Mouse (Mus musculus): ENCODE measurements around the gene Taf5. TPM values are rescaled to one million over a fixed set of nuclear protein-coding genes. Genes with fewer than 3 reads are reported as not detected.

The Taf5 gene
- total and polyA plus RNA-seq, 3 experiments, result 1.5 to 2.9 (median 2.7) TPM

GRCm38 (mm10) chr19:47024954-47025353 is 42.6 kb upstream of the Taf5 start:
- Histone ChIP-seq H3K4me3 (no peak overlapping the region), H3K9ac (ENCODE audit: low read depth, low read length) (no peak overlapping the region), H3K27me3 (ENCODE audit: control insufficient read depth, insufficient read depth, low read length) (no peaks in the 10 kb centered on the region), H3K36me3 (ENCODE audit: control insufficient read depth, insufficient read depth, low read length) (no peaks in the 10 kb centered on the region), H3K27ac (no peak overlapping the region), H3K79me2 (replicated peaks; ENCODE audit: control insufficient read depth, insufficient read depth, low read length) (no peaks in the 10 kb centered on the region), H3K4me1 (ENCODE audit: control insufficient read depth, insufficient read depth, low read length) (no peaks in the 10 kb centered on the region)
- intact Hi-C loops (cut with DNase I), result no loop called here
- WGBS, result 45% methylated on average over 10 of the region's 10 CpGs
- TF ChIP-seq EP300 (IDR thresholded peaks at IDR 0.05; ENCODE audit: insufficient read depth, low read depth, low read length) (no peak), CTCF (IDR thresholded peaks at IDR 0.05) (no peak)
- DNase-seq, result no peak

GRCm38 (mm10) chr19:47026513-47026912 is 41.0 kb upstream of the Taf5 start:
- no peak for TF ChIP-seq CTCF (IDR thresholded peaks at IDR 0.05)
- TF ChIP-seq EP300 (IDR thresholded peaks at IDR 0.05; ENCODE audit: insufficient read depth, low read depth, low read length), result no peak
- TF ChIP-seq POLR2A (IDR thresholded peaks at IDR 0.05; ENCODE audit: insufficient read depth, low read depth, low read length), result no peak
- no peaks in the 10 kb centered on the region for H3K36me3 ChIP-seq (ENCODE audit: control insufficient read depth, insufficient read depth, low read length)
- H3K27ac ChIP-seq, result no peak overlapping the region
- intact Hi-C loops (cut with DNase I), result no loop called here
- no peaks in the 10 kb centered on the region for H3K4me1 ChIP-seq (ENCODE audit: control insufficient read depth, insufficient read depth, low read length)
- no peaks in the 10 kb centered on the region for H3K79me2 ChIP-seq (replicated peaks; ENCODE audit: control insufficient read depth, insufficient read depth, low read length)
- no peak overlapping the region for H3K9ac ChIP-seq (ENCODE audit: low read depth, low read length)
- no peak overlapping the region for H3K4me3 ChIP-seq
- WGBS, result 80% methylated on average over 4 of the region's 4 CpGs
- no peaks in the 10 kb centered on the region for H3K27me3 ChIP-seq (ENCODE audit: control insufficient read depth, insufficient read depth, low read length)
- DNase-seq, result no peak

GRCm38 (mm10) chr19:47029796-47030195 is 37.8 kb upstream of the Taf5 start:
- H3K9ac ChIP-seq (ENCODE audit: low read depth, low read length), result no peak overlapping the region
- no peak overlapping the region for H3K27ac ChIP-seq
- no peaks in the 10 kb centered on the region for H3K27me3 ChIP-seq (ENCODE audit: control insufficient read depth, insufficient read depth, low read length)
- no peak for DNase-seq
- WGBS, result 84% methylated on average over 9 of the region's 9 CpGs
- TF ChIP-seq EP300 (IDR thresholded peaks at IDR 0.05; ENCODE audit: insufficient read depth, low read depth, low read length) (no peak), CTCF (IDR thresholded peaks at IDR 0.05) (no peak), POLR2A (IDR thresholded peaks at IDR 0.05; ENCODE audit: insufficient read depth, low read depth, low read length) (no peak)
- no peaks in the 10 kb centered on the region for H3K4me1 ChIP-seq (ENCODE audit: control insufficient read depth, insufficient read depth, low read length)
- no peaks in the 10 kb centered on the region for H3K79me2 ChIP-seq (replicated peaks; ENCODE audit: control insufficient read depth, insufficient read depth, low read length)
- H3K36me3 ChIP-seq (ENCODE audit: control insufficient read depth, insufficient read depth, low read length), result no peaks in the 10 kb centered on the region
- intact Hi-C loops (cut with DNase I), result no loop called here
- H3K4me3 ChIP-seq, result no peak overlapping the region

- Histone ChIP-seq H3K9ac (ENCODE audit: low read depth, low read length) (no peak overlapping the region), H3K79me2 (replicated peaks; ENCODE audit: control insufficient read depth, insufficient read depth, low read length) (no peaks in the 10 kb centered on the region), H3K27ac (no peak overlapping the region), H3K27me3 (ENCODE audit: control insufficient read depth, insufficient read depth, low read length) (no peaks in the 10 kb centered on the region), H3K4me3 (no peak overlapping the region), H3K36me3 (ENCODE audit: control insufficient read depth, insufficient read depth, low read length) (no peaks in the 10 kb centered on the region), H3K4me1 (ENCODE audit: control insufficient read depth, insufficient read depth, low read length) (no peaks in the 10 kb centered on the region)
- WGBS, result 92% methylated on average over 6 of the region's 6 CpGs
- TF ChIP-seq CTCF (IDR thresholded peaks at IDR 0.05) (no peak), EP300 (IDR thresholded peaks at IDR 0.05; ENCODE audit: insufficient read depth, low read depth, low read length) (no peak), POLR2A (IDR thresholded peaks at IDR 0.05; ENCODE audit: insufficient read depth, low read depth, low read length) (no peak)
- DNase-seq, result no peak
- intact Hi-C loops (cut with DNase I), result no loop called here
These were observed 35.8 kb upstream of the Taf5 start for GRCm38 (mm10) chr19:47031770-47032169.

- no peak overlapping the region for H3K4me3 ChIP-seq
- H3K27me3 ChIP-seq (ENCODE audit: control insufficient read depth, insufficient read depth, low read length), result no peaks in the 10 kb centered on the region
- H3K4me1 ChIP-seq (ENCODE audit: control insufficient read depth, insufficient read depth, low read length), result no peaks in the 10 kb centered on the region
- H3K27ac ChIP-seq, result no peak overlapping the region
- no peaks in the 10 kb centered on the region for H3K79me2 ChIP-seq (replicated peaks; ENCODE audit: control insufficient read depth, insufficient read depth, low read length)
- no peak for DNase-seq
- H3K9ac ChIP-seq (ENCODE audit: low read depth, low read length), result no peak overlapping the region
- WGBS, result 79% methylated on average over 4 of the region's 4 CpGs
- H3K36me3 ChIP-seq (ENCODE audit: control insufficient read depth, insufficient read depth, low read length), result no peaks in the 10 kb centered on the region
- TF ChIP-seq CTCF (IDR thresholded peaks at IDR 0.05), result no peak
- no peak for TF ChIP-seq EP300 (IDR thresholded peaks at IDR 0.05; ENCODE audit: insufficient read depth, low read depth, low read length)
- no peak for TF ChIP-seq POLR2A (IDR thresholded peaks at IDR 0.05; ENCODE audit: insufficient read depth, low read depth, low read length)
- intact Hi-C loops (cut with DNase I), result no loop called here
These were observed 32.6 kb upstream of the Taf5 start for GRCm38 (mm10) chr19:47034916-47035315.

- no peak for DNase-seq
- H3K27me3 ChIP-seq (ENCODE audit: control insufficient read depth, insufficient read depth, low read length), result no peaks in the 10 kb centered on the region
- H3K36me3 ChIP-seq (ENCODE audit: control insufficient read depth, insufficient read depth, low read length), result no peaks in the 10 kb centered on the region
- WGBS, result 91% methylated on average over 3 of the region's 3 CpGs
- TF ChIP-seq EP300 (IDR thresholded peaks at IDR 0.05; ENCODE audit: insufficient read depth, low read depth, low read length), result no peak
- TF ChIP-seq POLR2A (IDR thresholded peaks at IDR 0.05; ENCODE audit: insufficient read depth, low read depth, low read length), result no peak
- TF ChIP-seq CTCF (IDR thresholded peaks at IDR 0.05), result no peak
- intact Hi-C loops (cut with DNase I), result no loop called here
- H3K4me3 ChIP-seq, result no peak overlapping the region
- no peak overlapping the region for H3K9ac ChIP-seq (ENCODE audit: low read depth, low read length)
- H3K4me1 ChIP-seq (ENCODE audit: control insufficient read depth, insufficient read depth, low read length), result no peaks in the 10 kb centered on the region
- no peak overlapping the region for H3K27ac ChIP-seq
- no peaks in the 10 kb centered on the region for H3K79me2 ChIP-seq (replicated peaks; ENCODE audit: control insufficient read depth, insufficient read depth, low read length)
These were observed 30.9 kb upstream of the Taf5 start for GRCm38 (mm10) chr19:47036596-47036995.
